Mouse (Mus musculus) thymus, adult 2 months (tissue): Measurements from ENCODE around the gene Camkk2. TPM values are rescaled to one million over a fixed set of nuclear protein-coding genes. Genes with fewer than 3 reads are reported as not detected.

Experiments
- DNase-seq: peaks from one replicate; pipeline ENCODE4 v3.0.0; 2021
- H3K27ac ChIP-seq: fragments of 200-500 bp; 2 replicates; pipeline ENCODE4 v1.5.1; 2012; ENCODE audit warnings: low read length, control low read depth; ENCODE audit not compliant: control insufficient read depth, insufficient read depth
- H3K27me3 ChIP-seq: fragments of 200-500 bp; 2 replicates; pipeline ENCODE4 v1.6.1; 2012; ENCODE audit warnings: mild to moderate bottlenecking, low read length, moderate library complexity, mixed read lengths; ENCODE audit not compliant: control insufficient read depth, insufficient read depth
- H3K36me3 ChIP-seq: fragments of 200-500 bp; 2 replicates; pipeline ENCODE4 v1.6.1; 2012; ENCODE audit warnings: mild to moderate bottlenecking, low read length, moderate library complexity; ENCODE audit not compliant: control insufficient read depth, insufficient read depth
- H3K4me1 ChIP-seq: fragments of 200-500 bp; replicated peaks from 2 replicates; pipeline ENCODE4 v1.6.1; 2012; ENCODE audit warnings: low read length; ENCODE audit not compliant: control insufficient read depth, insufficient read depth
- H3K4me3 ChIP-seq: fragments of 200-500 bp; 2 replicates; pipeline ENCODE4 v1.5.1; 2012; ENCODE audit warnings: mild to moderate bottlenecking, low read length, control low read depth, moderate library complexity; ENCODE audit not compliant: control insufficient read depth, insufficient read depth
- CTCF ChIP-seq: fragments of 200-500 bp; IDR thresholded peaks from 2 replicates; pipeline ENCODE4 v1.5.1; 2012; ENCODE audit warnings: mild to moderate bottlenecking, control low read depth, low read length, moderate library complexity, borderline replicate concordance; ENCODE audit not compliant: control insufficient read depth, poor library complexity, insufficient read depth; ENCODE audit errors: extremely low read depth
- POLR2A ChIP-seq: fragments of 200-500 bp; IDR thresholded peaks from 2 replicates; pipeline ENCODE4 v1.6.1; 2012; ENCODE audit warnings: mild to moderate bottlenecking, low read length, control low read depth, moderate library complexity; ENCODE audit not compliant: control insufficient read depth, poor library complexity, insufficient read depth; ENCODE audit errors: extremely low read depth
- WGBS: fragments of 180-500 bp; shearing (Covaris S2); methylation state at CpG from one replicate; pipeline ENCODE4 v1.1.7; 2018; 5-methylcytosine and 5-hydroxymethylcytosine counted together
- polyA plus RNA-seq: library from polyadenylated mRNA; depleted of rRNA; stranded (reverse); fragments of >200 nt; gene quantifications from 2 replicates; pipeline ENCODE4 v1.2.3, GENCODE M21; 2012; rRNA removed

Gene Camkk2
- 31.1 and 40.9 TPM in 2 replicates for polyA plus RNA-seq

- H3K27me3 ChIP-seq, result no peaks in the 10 kb centered on the region
- H3K36me3 ChIP-seq, result no peaks in the 10 kb centered on the region
- H3K4me1 ChIP-seq, result peaks cover 26% of the 10 kb centered on the region
- DNase-seq, result peak; percentile 73
- H3K27ac ChIP-seq, result peak within 1 kb of the TSS; percentile 13
- WGBS, result under 1% methylated on average over 55 of the region's 63 CpGs
- TF ChIP-seq POLR2A (no peak; the same call in 1 of the 2 replicates), CTCF (no peak)
- H3K4me3 ChIP-seq, result peak within 1 kb of the TSS; percentile 89
These were observed at the start of gene Camkk2 for GRCm38 (mm10) chr5:122779277-122779834. TSS of gene Camkk2 (minus strand) at chr5:122779409.

- TF ChIP-seq POLR2A, result no peak
- no peak for TF ChIP-seq CTCF
- Histone ChIP-seq H3K4me1 (peaks cover 20% of the 10 kb centered on the region), H3K36me3 (no peaks in the 10 kb centered on the region), H3K4me3 (no peak overlapping the region), H3K27ac (peak overlapping the region; percentile 26), H3K27me3 (no peaks in the 10 kb centered on the region)
- 93% methylated on average over 8 of the region's 8 CpGs for WGBS
- no peak for DNase-seq
These were observed 45.9 kb upstream of the Camkk2 start for GRCm38 (mm10) chr5:122825099-122825498.

- DNase-seq, result peak; percentile 55
- Histone ChIP-seq H3K4me1 (peaks cover 20% of the 10 kb centered on the region), H3K27ac (peak overlapping the region; percentile 94), H3K27me3 (no peaks in the 10 kb centered on the region), H3K36me3 (no peaks in the 10 kb centered on the region), H3K4me3 (no peak overlapping the region)
- TF ChIP-seq CTCF (0 out of 2 replicates have a peak, but pooled peaks have one; percentile 16), POLR2A (no peak)
- WGBS, result 25% methylated on average over 6 of the region's 6 CpGs
These were observed 45.2 kb upstream of the Camkk2 start for GRCm38 (mm10) chr5:122824450-122824849.

- Histone ChIP-seq H3K4me3 (no peak overlapping the region), H3K27ac (peak overlapping the region; percentile 69), H3K27me3 (no peaks in the 10 kb centered on the region), H3K4me1 (peaks cover 23% of the 10 kb centered on the region), H3K36me3 (no peaks in the 10 kb centered on the region)
- TF ChIP-seq CTCF, result no peak
- no peak for TF ChIP-seq POLR2A
- 94% methylated on average over 1 of the region's 1 CpGs for WGBS
- peak; percentile 43 for DNase-seq
These were observed 44.8 kb upstream of the Camkk2 start for GRCm38 (mm10) chr5:122823976-122824375.

- no peak overlapping the region for H3K4me3 ChIP-seq
- TF ChIP-seq CTCF, result no peak
- TF ChIP-seq POLR2A, result no peak
- no peaks in the 10 kb centered on the region for H3K27me3 ChIP-seq
- no peak overlapping the region for H3K27ac ChIP-seq
- DNase-seq, result no peak
- WGBS, result 97% methylated on average over 4 of the region's 4 CpGs
- H3K36me3 ChIP-seq, result peaks cover 14% of the 10 kb centered on the region
- peaks cover 20% of the 10 kb centered on the region for H3K4me1 ChIP-seq
These were observed 43.2 kb upstream of the Camkk2 start for GRCm38 (mm10) chr5:122822441-122822840.

GRCm38 (mm10) chr5:122821524-122821885, 42.3 kb upstream of the Camkk2 start:
- Histone ChIP-seq H3K4me3 (peak overlapping the region; percentile 31), H3K27ac (peak overlapping the region; percentile 60), H3K27me3 (no peaks in the 10 kb centered on the region), H3K4me1 (peaks cover 20% of the 10 kb centered on the region), H3K36me3 (peaks cover 23% of the 10 kb centered on the region)
- TF ChIP-seq POLR2A (no peak), CTCF (no peak)
- under 1% methylated on average over 10 of the region's 10 CpGs for WGBS
- no peak for DNase-seq

GRCm38 (mm10) chr5:122820777-122821523, 41.7 kb upstream of the Camkk2 start, which contains the start of gene Anapc5:
TSS of gene Anapc5 (minus strand) at chr5:122821339.
- peak within 1 kb of the TSS; percentile 62 for H3K4me3 ChIP-seq
- TF ChIP-seq POLR2A, result peak; percentile 97
- TF ChIP-seq CTCF, result no peak
- H3K27ac ChIP-seq, result peak within 1 kb of the TSS; percentile 76
- under 1% methylated on average over 55 of the region's 55 CpGs for WGBS
- H3K36me3 ChIP-seq, result peaks cover 26% of the 10 kb centered on the region
- peaks cover 20% of the 10 kb centered on the region for H3K4me1 ChIP-seq
- peak; percentile 93 for DNase-seq
- no peaks in the 10 kb centered on the region for H3K27me3 ChIP-seq
